Mouse (Mus musculus): ENCODE measurements around the gene Mylpf.
A peak's percentile ranks its signal among the peaks of the same experiment; 100 is the strongest.

DNA sequence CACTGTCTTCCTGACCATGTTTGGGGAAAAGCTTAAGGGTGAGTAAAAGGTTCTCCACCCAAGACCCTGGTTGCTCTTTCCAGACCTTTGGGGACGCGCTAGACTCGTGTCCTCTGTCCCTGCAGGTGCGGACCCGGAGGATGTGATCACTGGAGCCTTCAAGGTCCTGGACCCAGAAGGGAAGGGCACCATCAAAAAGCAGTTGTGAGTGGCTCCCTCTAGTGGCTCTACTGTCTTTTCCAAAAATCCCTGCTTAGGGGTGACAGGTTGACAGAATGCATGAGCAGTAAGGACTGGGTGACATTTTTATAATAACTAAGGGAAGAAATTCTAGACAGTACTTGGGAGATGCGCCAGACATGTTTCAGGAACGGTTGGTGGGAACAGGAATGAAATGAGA is 4.8 kb downstream of the Mylpf start:
- TF ChIP-seq CTCF (conservative IDR thresholded peaks at IDR 0.05; ENCODE audit: low read length) (peak; percentile 77), NANOG (IDR thresholded peaks at IDR 0.05; ENCODE audit: borderline replicate concordance, low read length) (no peak), POU5F1 (IDR thresholded peaks at IDR 0.05; ENCODE audit: borderline replicate concordance, low read length) (no peak)
